Mouse (Mus musculus) forebrain, embryonic 11.5 days (tissue): Measurements from ENCODE around the gene Lmod2. TPM values are rescaled to one million over a fixed set of nuclear protein-coding genes. Genes with fewer than 3 reads are reported as not detected.

Experiments
- ATAC-seq: fragments of 200-750 bp; cut with Nextera tagmentation; replicated peaks from 2 replicates; pipeline ENCODE4 v1.8.0; 2017; ENCODE audit warnings: moderate TSS enrichment; ENCODE audit not compliant: low FRiP score
- DNase-seq: peaks from one replicate; pipeline ENCODE4 v3.0.0-alpha.2; 2017; ENCODE audit warnings: low spot score
- H3K27ac ChIP-seq: fragments of 300-500 bp; sonication (generic); 2 replicates; pipeline ENCODE4 v1.5.1; 2014; ENCODE audit warnings: low read depth, low read length
- H3K27me3 ChIP-seq: fragments of 300-500 bp; sonication (generic); 2 replicates; pipeline ENCODE4 v1.6.1; 2014; ENCODE audit warnings: mild to moderate bottlenecking, low read length, mixed read lengths; ENCODE audit not compliant: control insufficient read depth, insufficient read depth
- H3K36me3 ChIP-seq: fragments of 300-500 bp; sonication (generic); 2 replicates; pipeline ENCODE4 v1.6.1; 2014; ENCODE audit warnings: mild to moderate bottlenecking, low read length, moderate library complexity, mixed read lengths; ENCODE audit not compliant: control insufficient read depth, insufficient read depth
- H3K4me1 ChIP-seq: fragments of 300-500 bp; sonication (generic); replicated peaks from 2 replicates; pipeline ENCODE4 v1.6.1; 2014; ENCODE audit warnings: low read length, mixed read lengths; ENCODE audit not compliant: control insufficient read depth, insufficient read depth
- H3K4me2 ChIP-seq: fragments of 300-500 bp; sonication (generic); 2 replicates; pipeline ENCODE4 v1.6.1; 2014; ENCODE audit warnings: low read depth, mild to moderate bottlenecking, low read length, moderate library complexity, mixed read lengths; ENCODE audit not compliant: severe bottlenecking
- H3K4me3 ChIP-seq: fragments of 300-500 bp; sonication (generic); 2 replicates; pipeline ENCODE4 v1.5.1; 2014; ENCODE audit warnings: low read depth, low read length
- H3K9ac ChIP-seq: fragments of 300-500 bp; sonication (generic); 2 replicates; pipeline ENCODE4 v1.6.1; 2014; ENCODE audit warnings: low read length
- H3K9me3 ChIP-seq: fragments of 300-500 bp; sonication (generic); 2 replicates; pipeline ENCODE4 v1.6.1; 2016; ENCODE audit warnings: low read length, mixed read lengths; ENCODE audit not compliant: control insufficient read depth
- WGBS: fragments of 180-500 bp; shearing (Covaris S2); extraction: QIAGEN DNeasy Blood & Tissue Kit; methylation state at CpG from one replicate; pipeline ENCODE4 v1.1.7; 2014; 5-methylcytosine and 5-hydroxymethylcytosine counted together
- polyA plus RNA-seq: library from polyadenylated mRNA; unstranded; fragments of >200 nt; fragmentation: Nextera tagmentation; extraction: Ambion mirVana; gene quantifications from 2 replicates; pipeline ENCODE4 v1.2.1, GENCODE M21; 2014

Lmod2 gene
- polyA plus RNA-seq, 1 experiment from 2014 or later, result not detected

GRCm38 (mm10) chr6:24591525-24592218, 5.9 kb upstream of the Lmod2 start:
- Histone ChIP-seq H3K27ac (no peak overlapping the region), H3K9me3 (no peaks in the 10 kb centered on the region), H3K4me3 (no peak overlapping the region), H3K27me3 (no peaks in the 10 kb centered on the region), H3K4me2 (no peak overlapping the region), H3K36me3 (no peaks in the 10 kb centered on the region), H3K4me1 (no peaks in the 10 kb centered on the region), H3K9ac (no peak overlapping the region)
- 51% methylated on average over 10 of the region's 10 CpGs for WGBS
- ATAC-seq (no peak), DNase-seq (no peak)

GRCm38 (mm10) chr6:24599179-24599578, 1.6 kb downstream of the Lmod2 start:
- ATAC-seq (no peak), DNase-seq (no peak)
- Histone ChIP-seq H3K27me3 (no peaks in the 10 kb centered on the region), H3K4me3 (no peak overlapping the region), H3K36me3 (no peaks in the 10 kb centered on the region), H3K9me3 (no peaks in the 10 kb centered on the region), H3K4me1 (no peaks in the 10 kb centered on the region), H3K27ac (no peak overlapping the region), H3K4me2 (no peak overlapping the region), H3K9ac (no peak overlapping the region)
- 96% methylated on average over 6 of the region's 6 CpGs for WGBS

GRCm38 (mm10) chr6:24599639-24600038, 2.1 kb downstream of the Lmod2 start:
- Histone ChIP-seq H3K27ac (no peak overlapping the region), H3K9ac (no peak overlapping the region), H3K9me3 (no peaks in the 10 kb centered on the region), H3K4me1 (no peaks in the 10 kb centered on the region), H3K4me2 (no peak overlapping the region), H3K27me3 (no peaks in the 10 kb centered on the region), H3K36me3 (no peaks in the 10 kb centered on the region), H3K4me3 (no peak overlapping the region)
- WGBS, result 87% methylated on average over 5 of the region's 5 CpGs
- no peak for ATAC-seq
- no peak for DNase-seq

GRCm38 (mm10) chr6:24600134-24600533, 2.6 kb downstream of the Lmod2 start:
- no peak for ATAC-seq
- no peaks in the 10 kb centered on the region for H3K27me3 ChIP-seq
- WGBS, result 91% methylated on average over 6 of the region's 6 CpGs

GRCm38 (mm10) chr6:24600726-24601125, 3.2 kb downstream of the Lmod2 start:
- Histone ChIP-seq H3K27ac (no peak overlapping the region), H3K9ac (no peak overlapping the region), H3K27me3 (no peaks in the 10 kb centered on the region), H3K9me3 (no peaks in the 10 kb centered on the region), H3K4me1 (no peaks in the 10 kb centered on the region), H3K4me2 (no peak overlapping the region), H3K36me3 (no peaks in the 10 kb centered on the region), H3K4me3 (no peak overlapping the region)
- WGBS, result 80% methylated on average over 4 of the region's 4 CpGs
- ATAC-seq (no peak), DNase-seq (no peak)

More at GRCm38 (mm10) chr6:24600134-24600533, 2.6 kb downstream of the Lmod2 start:
- Histone ChIP-seq H3K4me1 (no peaks in the 10 kb centered on the region), H3K4me2 (no peak overlapping the region), H3K4me3 (no peak overlapping the region), H3K9me3 (no peaks in the 10 kb centered on the region), H3K9ac (no peak overlapping the region), H3K27ac (no peak overlapping the region), H3K36me3 (no peaks in the 10 kb centered on the region)
- DNase-seq, result no peak

GRCm38 (mm10) chr6:24601668-24602067, 4.1 kb downstream of the Lmod2 start:
- H3K36me3 ChIP-seq, result no peaks in the 10 kb centered on the region
- H3K27me3 ChIP-seq, result no peaks in the 10 kb centered on the region
- DNase-seq (no peak), ATAC-seq (no peak)
- WGBS, result 70% methylated on average over 1 of the region's 1 CpGs
- H3K4me1 ChIP-seq, result no peaks in the 10 kb centered on the region
- H3K9me3 ChIP-seq, result no peaks in the 10 kb centered on the region
- H3K9ac ChIP-seq, result no peak overlapping the region
- no peak overlapping the region for H3K4me2 ChIP-seq
- H3K4me3 ChIP-seq, result no peak overlapping the region
- no peak overlapping the region for H3K27ac ChIP-seq

- no peak for DNase-seq
- H3K4me1 ChIP-seq, result no peaks in the 10 kb centered on the region
- H3K36me3 ChIP-seq, result no peaks in the 10 kb centered on the region
- H3K9ac ChIP-seq, result no peak overlapping the region
- H3K4me3 ChIP-seq, result no peak overlapping the region
- no peak overlapping the region for H3K27ac ChIP-seq
- no peaks in the 10 kb centered on the region for H3K27me3 ChIP-seq
- no peak for ATAC-seq
- H3K4me2 ChIP-seq, result no peak overlapping the region
- 79% methylated on average over 3 of the region's 3 CpGs for WGBS
- H3K9me3 ChIP-seq, result no peaks in the 10 kb centered on the region
Measured at GRCm38 (mm10) chr6:24602351-24602750, 4.8 kb downstream of the Lmod2 start.

GRCm38 (mm10) chr6:24602993-24603392, 5.4 kb downstream of the Lmod2 start:
- H3K4me3 ChIP-seq, result no peak overlapping the region
- no peak overlapping the region for H3K9ac ChIP-seq
- H3K27me3 ChIP-seq, result no peaks in the 10 kb centered on the region
- ATAC-seq (no peak), DNase-seq (no peak)
- H3K9me3 ChIP-seq, result no peaks in the 10 kb centered on the region
- 95% methylated on average over 5 of the region's 5 CpGs for WGBS
- H3K36me3 ChIP-seq, result no peaks in the 10 kb centered on the region
- no peaks in the 10 kb centered on the region for H3K4me1 ChIP-seq
- no peak overlapping the region for H3K4me2 ChIP-seq
- no peak overlapping the region for H3K27ac ChIP-seq

- no peaks in the 10 kb centered on the region for H3K4me1 ChIP-seq
- WGBS, result 88% methylated on average over 7 of the region's 7 CpGs
- no peak overlapping the region for H3K4me3 ChIP-seq
- ATAC-seq (no peak), DNase-seq (no peak)
- no peaks in the 10 kb centered on the region for H3K36me3 ChIP-seq
- H3K4me2 ChIP-seq, result no peak overlapping the region
- H3K9me3 ChIP-seq, result no peaks in the 10 kb centered on the region
- H3K27ac ChIP-seq, result no peak overlapping the region
- no peak overlapping the region for H3K9ac ChIP-seq
- H3K27me3 ChIP-seq, result no peaks in the 10 kb centered on the region
Measured at GRCm38 (mm10) chr6:24604289-24604688, 6.7 kb downstream of the Lmod2 start.
